Comparison of ENCODE assay signal across 8 mouse cellular contexts in the genomic region with DNA sequence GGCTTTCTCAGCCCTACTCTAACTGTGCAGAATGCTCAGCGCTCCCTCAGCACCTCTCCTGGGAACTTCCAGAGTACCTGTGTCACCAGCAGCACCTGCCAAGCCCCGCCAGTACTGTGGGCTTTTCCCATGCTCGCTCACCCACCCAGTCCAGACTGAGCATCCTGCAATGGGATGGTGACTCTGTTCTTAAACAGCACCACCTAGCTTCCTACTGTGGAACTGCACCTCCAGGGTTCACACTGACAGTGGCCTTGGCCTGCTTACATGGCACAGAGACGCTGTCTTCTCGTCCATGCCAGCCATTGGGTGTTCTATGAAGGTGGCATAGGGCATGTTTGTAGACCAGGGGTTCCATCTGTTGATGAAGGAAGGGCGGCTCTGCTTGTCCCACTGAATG. TPM values are rescaled to one million over a fixed set of nuclear protein-coding genes. Genes with fewer than 3 reads are reported as not detected.
A peak's percentile ranks its signal among the peaks of the same experiment; 100 is the strongest.
DNase-seq lines count a peak whose midpoint lies in the region; ATAC-seq and TF ChIP-seq lines count a peak whose summit lies in the region.

No protein-coding gene starts in this region.

- no peak for TF ChIP-seq EP300 in CH12.LX (IDR thresholded peaks at IDR 0.05; ENCODE audit: low read length)
- no peak for TF ChIP-seq EP300 in heart, postnatal 0 days (IDR thresholded peaks at IDR 0.05; ENCODE audit: low read depth)

- dilution Hi-C loops in CH12.LX (cut with MboI; ENCODE audit: extremely low pct_ligation_motif_present, extremely low pct_unique_long_range_greater_than_20kb, low sequenced_read_pairs) = no loop called here

- H3K27me3 ChIP-seq in CH12.LX (replicated peaks) = no peaks in the 10 kb centered on the region
- H3K27me3 ChIP-seq in forebrain, embryonic 10.5 days (ENCODE audit: poor library complexity, severe bottlenecking) = no peaks in the 10 kb centered on the region
- no peaks in the 10 kb centered on the region for H3K27me3 ChIP-seq in heart, postnatal 0 days (ENCODE audit: control insufficient read depth, insufficient read depth, low read length)
- H3K27me3 ChIP-seq in liver, embryonic 15.5 days = no peaks in the 10 kb centered on the region
- H3K27me3 ChIP-seq in neural tube, embryonic 12.5 days (replicated peaks) = no peaks in the 10 kb centered on the region

- in situ Hi-C loops in CH12.LX (cut with MboI; ENCODE audit: low pct_ligation_motif_present, low pct_unique_long_range_greater_than_20kb, low sequenced_read_pairs) = no loop called here

- WGBS in forebrain, embryonic 10.5 days = 24% methylated on average over 6 of the region's 6 CpGs
- 15% methylated on average over 6 of the region's 6 CpGs for WGBS in heart, postnatal 0 days
- WGBS in liver, embryonic 15.5 days (ENCODE audit: insufficient replicate concordance) = 12% methylated on average over 6 of the region's 6 CpGs
- 13% methylated on average over 6 of the region's 6 CpGs for WGBS in neural tube, embryonic 12.5 days

- ATAC-seq in heart, postnatal 0 days (ENCODE audit: insufficient read depth, low read depth) = 0 out of 2 replicates have a peak, but pooled peaks have one; percentile 24
- no peak for ATAC-seq in liver, embryonic 15.5 days (ENCODE audit: insufficient read depth)
- ATAC-seq in neural tube, embryonic 12.5 days (ENCODE audit: low FRiP score, low read depth) = peak; percentile 18; the same call in 1 of the 2 replicates

- peak overlapping the region; percentile 62 for H3K4me2 ChIP-seq in CH12.LX (ENCODE audit: insufficient read depth, low read depth, poor library complexity, severe bottlenecking)
- peak overlapping the region; percentile 90 for H3K4me2 ChIP-seq in heart, postnatal 0 days (ENCODE audit: low read depth, low read length)
- peak overlapping the region; percentile 75 for H3K4me2 ChIP-seq in liver, embryonic 15.5 days
- H3K4me2 ChIP-seq in neural tube, embryonic 12.5 days (replicated peaks) = peak overlapping the region; percentile 91

- peak overlapping the region; percentile 9; the same call in 1 of the 2 replicates for H3K27ac ChIP-seq in CH12.LX (ENCODE audit: insufficient read depth, low read depth)
- no peak overlapping the region for H3K27ac ChIP-seq in brown adipose tissue, adult 24 weeks (replicated peaks; ENCODE audit: low read depth, low read length)
- no peak overlapping the region for H3K27ac ChIP-seq in forebrain, embryonic 10.5 days
- H3K27ac ChIP-seq in heart, postnatal 0 days (ENCODE audit: low read depth) = no peak overlapping the region
- H3K27ac ChIP-seq in liver, embryonic 15.5 days (replicated peaks) = peak overlapping the region; percentile 100
- H3K27ac ChIP-seq in neural tube, embryonic 12.5 days = no peak overlapping the region

- peaks cover 49 to 54% of the 10 kb centered on the region in 2 experiments for H3K36me3 ChIP-seq in CH12.LX (replicated peaks in 1 of 2; ENCODE audit: control insufficient read depth in 1 of 2, insufficient read depth in 1 of 2, low read length in 1 of 2)
- peaks cover 50% of the 10 kb centered on the region for H3K36me3 ChIP-seq in forebrain, embryonic 10.5 days (replicated peaks)
- H3K36me3 ChIP-seq in heart, postnatal 0 days (replicated peaks; ENCODE audit: control insufficient read depth, insufficient read depth, low read length) = peaks cover 45% of the 10 kb centered on the region
- H3K36me3 ChIP-seq in liver, embryonic 15.5 days (replicated peaks) = peaks cover 50% of the 10 kb centered on the region
- peaks cover 47% of the 10 kb centered on the region for H3K36me3 ChIP-seq in neural tube, embryonic 12.5 days

- DNase-seq in CH12.LX (ENCODE audit: extremely low read depth) = peak; percentile 88
- DNase-seq in forebrain, embryonic 10.5 days (ENCODE audit: extremely low spot score, low spot score) = peak; percentile 79
- DNase-seq in heart, postnatal 0 days (ENCODE audit: low spot score) = peak; percentile 61
- peak; percentile 90 to 91 for DNase-seq in kidney, postnatal 4 days
- peak; percentile 92 for DNase-seq in testis, postnatal 10 days (ENCODE audit: low spot score)

- peak; percentile 91 to 99 for TF ChIP-seq CTCF in CH12.LX (conservative IDR thresholded peaks at IDR 0.05 in 1 of 2, IDR thresholded peaks at IDR 0.05 in 1 of 2; ENCODE audit: low read depth in 2 of 2, low read length in 2 of 2)
- peak; percentile 98 for TF ChIP-seq CTCF in heart, postnatal 0 days (IDR thresholded peaks at IDR 0.05; ENCODE audit: low read depth)

- TF ChIP-seq RAD21 in CH12.LX (IDR thresholded peaks at IDR 0.05; ENCODE audit: low read depth, low read length) = peak; percentile 74

- no peak overlapping the region for H3K9ac ChIP-seq in CH12.LX (ENCODE audit: insufficient read depth, low read depth)
- H3K9ac ChIP-seq in heart, postnatal 0 days (replicated peaks; ENCODE audit: low read depth, low read length) = no peak overlapping the region
- H3K9ac ChIP-seq in liver, embryonic 15.5 days = peak overlapping the region; percentile 86
- H3K9ac ChIP-seq in neural tube, embryonic 12.5 days = no peak overlapping the region

- no peak for TF ChIP-seq POLR2A in CH12.LX (IDR thresholded peaks at IDR 0.05; ENCODE audit: low read depth, low read length)

- peak overlapping the region in 2 of 3 experiments; percentile 9 to 70 for H3K4me3 ChIP-seq in CH12.LX (replicated peaks in 1 of 3; ENCODE audit: low read depth in 2 of 3, low read length in 2 of 3, poor library complexity in 1 of 3)
- peak overlapping the region; percentile 81 for H3K4me3 ChIP-seq in brown adipose tissue, adult 24 weeks (ENCODE audit: insufficient read depth, low read depth, low read length)
- H3K4me3 ChIP-seq in forebrain, embryonic 10.5 days = peak overlapping the region; percentile 97
- H3K4me3 ChIP-seq in heart, postnatal 0 days (ENCODE audit: low read depth, low read length) = no peak overlapping the region
- peak overlapping the region; percentile 87 for H3K4me3 ChIP-seq in liver, embryonic 15.5 days (replicated peaks)
- no peak overlapping the region for H3K4me3 ChIP-seq in neural tube, embryonic 12.5 days

- peaks cover 13 to 38% of the 10 kb centered on the region in 2 experiments for H3K4me1 ChIP-seq in CH12.LX (ENCODE audit: control insufficient read depth in 1 of 2, insufficient read depth in 2 of 2)
- H3K4me1 ChIP-seq in brown adipose tissue, adult 24 weeks (ENCODE audit: control insufficient read depth, insufficient read depth, insufficient read length, low read length) = no peaks in the 10 kb centered on the region
- peaks cover 35% of the 10 kb centered on the region for H3K4me1 ChIP-seq in forebrain, embryonic 10.5 days
- H3K4me1 ChIP-seq in heart, postnatal 0 days (ENCODE audit: control insufficient read depth, insufficient read depth) = peaks cover 15% of the 10 kb centered on the region
- peaks cover 56% of the 10 kb centered on the region for H3K4me1 ChIP-seq in liver, embryonic 15.5 days (replicated peaks)
- peaks cover 23% of the 10 kb centered on the region for H3K4me1 ChIP-seq in neural tube, embryonic 12.5 days

- no peaks in the 10 kb centered on the region for H3K9me3 ChIP-seq in CH12.LX (replicated peaks; ENCODE audit: low read length)
- H3K9me3 ChIP-seq in forebrain, embryonic 10.5 days = no peaks in the 10 kb centered on the region
- H3K9me3 ChIP-seq in heart, postnatal 0 days (replicated peaks; ENCODE audit: control insufficient read depth, low read length) = no peaks in the 10 kb centered on the region
- no peaks in the 10 kb centered on the region for H3K9me3 ChIP-seq in liver, embryonic 15.5 days (replicated peaks)
- no peaks in the 10 kb centered on the region for H3K9me3 ChIP-seq in neural tube, embryonic 12.5 days

- H3K79me2 ChIP-seq in CH12.LX (replicated peaks; ENCODE audit: control insufficient read depth, extremely low read depth, insufficient read depth, poor library complexity, severe bottlenecking) = no peaks in the 10 kb centered on the region

RNA-seq across cellular contexts. Expression of a gene that starts 1.5 kb away (rescaled TPM):
- total RNA-seq in CH12.LX (2012; rRNA removed) (47.5 and 48.6 TPM in 2 replicates), CH12.LX (2014; rRNA removed) (64.1 and 64.5 TPM in 2 replicates)
- 62.5 and 67.8 TPM in 2 replicates for polyA plus RNA-seq in CH12.LX (2012; ENCODE audit: insufficient read length, low read depth)
- 105 and 132 TPM in 2 replicates for polyA plus RNA-seq in brown adipose tissue, adult 24 weeks (2012; ENCODE audit: insufficient read depth, insufficient read length, missing spikeins)
- 104 and 106 TPM in 2 replicates for polyA plus RNA-seq in forebrain, embryonic 10.5 days (2016; fragmentation: Nextera tagmentation; extraction: Ambion mirVana)
- total RNA-seq in heart, postnatal 0 days (2014; rRNA removed; ENCODE audit: low replicate concordance) = 116 and 146 TPM in 2 replicates
- polyA plus RNA-seq in heart, postnatal 0 days (2015; fragmentation: Nextera tagmentation; extraction: Ambion mirVana) = 123 and 131 TPM in 2 replicates
- polyA plus RNA-seq in liver, embryonic 15.5 days (2015; fragmentation: Nextera tagmentation; extraction: Ambion mirVana) = 149 and 154 TPM in 2 replicates
- polyA plus RNA-seq in neural tube, embryonic 12.5 days (2016; fragmentation: Nextera tagmentation; extraction: Ambion mirVana) = 154 and 158 TPM in 2 replicates

RNA-seq across cellular contexts. Expression of a gene that starts 11.5 kb away (rescaled TPM):
- total RNA-seq in CH12.LX (2012; rRNA removed) (not detected in 2 replicates), CH12.LX (2014; rRNA removed) (not detected in 2 replicates)
- not detected in 2 replicates for polyA plus RNA-seq in CH12.LX (2012; ENCODE audit: insufficient read length, low read depth)
- 0.21 and 0.28 TPM in 2 replicates for polyA plus RNA-seq in brown adipose tissue, adult 24 weeks (2012; ENCODE audit: insufficient read depth, insufficient read length, missing spikeins)
- polyA plus RNA-seq in forebrain, embryonic 10.5 days (2016; fragmentation: Nextera tagmentation; extraction: Ambion mirVana) = 26.4 and 28.0 TPM in 2 replicates
- 53.3 and 79.8 TPM in 2 replicates for total RNA-seq in heart, postnatal 0 days (2014; rRNA removed; ENCODE audit: low replicate concordance)
- polyA plus RNA-seq in heart, postnatal 0 days (2015; fragmentation: Nextera tagmentation; extraction: Ambion mirVana) = 11.6 and 12.9 TPM in 2 replicates
- 1.4 and 2.1 TPM in 2 replicates for polyA plus RNA-seq in liver, embryonic 15.5 days (2015; fragmentation: Nextera tagmentation; extraction: Ambion mirVana)
- polyA plus RNA-seq in neural tube, embryonic 12.5 days (2016; fragmentation: Nextera tagmentation; extraction: Ambion mirVana) = 17.7 and 18.8 TPM in 2 replicates

RNA-seq across cellular contexts. Expression of a gene that starts 16.8 kb away (rescaled TPM):
- total RNA-seq in CH12.LX (2012; rRNA removed) (70.1 and 77.6 TPM in 2 replicates), CH12.LX (2014; rRNA removed) (42.4 and 49.3 TPM in 2 replicates)
- 31.5 and 32.1 TPM in 2 replicates for polyA plus RNA-seq in CH12.LX (2012; ENCODE audit: insufficient read length, low read depth)
- 6.3 and 8.2 TPM in 2 replicates for polyA plus RNA-seq in brown adipose tissue, adult 24 weeks (2012; ENCODE audit: insufficient read depth, insufficient read length, missing spikeins)
- 47.5 and 50.3 TPM in 2 replicates for polyA plus RNA-seq in forebrain, embryonic 10.5 days (2016; fragmentation: Nextera tagmentation; extraction: Ambion mirVana)
- 18.5 and 24.0 TPM in 2 replicates for total RNA-seq in heart, postnatal 0 days (2014; rRNA removed; ENCODE audit: low replicate concordance)
- 14.3 and 16.6 TPM in 2 replicates for polyA plus RNA-seq in heart, postnatal 0 days (2015; fragmentation: Nextera tagmentation; extraction: Ambion mirVana)
- 26.4 and 26.8 TPM in 2 replicates for polyA plus RNA-seq in liver, embryonic 15.5 days (2015; fragmentation: Nextera tagmentation; extraction: Ambion mirVana)
- 44.6 and 46.6 TPM in 2 replicates for polyA plus RNA-seq in neural tube, embryonic 12.5 days (2016; fragmentation: Nextera tagmentation; extraction: Ambion mirVana)

RNA-seq across cellular contexts. Expression of a gene that starts 19.0 kb away (rescaled TPM):
- total RNA-seq in CH12.LX (2012; rRNA removed) (27.7 and 34.3 TPM in 2 replicates), CH12.LX (2014; rRNA removed) (12.5 and 14.0 TPM in 2 replicates)
- polyA plus RNA-seq in CH12.LX (2012; ENCODE audit: insufficient read length, low read depth) = 19.0 and 30.0 TPM in 2 replicates
- not detected in 2 replicates for polyA plus RNA-seq in brown adipose tissue, adult 24 weeks (2012; ENCODE audit: insufficient read depth, insufficient read length, missing spikeins)
- polyA plus RNA-seq in forebrain, embryonic 10.5 days (2016; fragmentation: Nextera tagmentation; extraction: Ambion mirVana) = 1.9 and 4.5 TPM in 2 replicates
- total RNA-seq in heart, postnatal 0 days (2014; rRNA removed; ENCODE audit: low replicate concordance) = not detected in 2 replicates
- polyA plus RNA-seq in heart, postnatal 0 days (2015; fragmentation: Nextera tagmentation; extraction: Ambion mirVana) = 0.08 TPM in 1 of 2 replicates, not detected in the other
- polyA plus RNA-seq in liver, embryonic 15.5 days (2015; fragmentation: Nextera tagmentation; extraction: Ambion mirVana) = 0.05 TPM in 1 of 2 replicates, not detected in the other
- polyA plus RNA-seq in neural tube, embryonic 12.5 days (2016; fragmentation: Nextera tagmentation; extraction: Ambion mirVana) = 0.15 and 0.50 TPM in 2 replicates

Comparison
In these comparisons a context has a peak if more than half of its experiments do, and no peak if none do; other contexts are left out.
1. H3K27ac ChIP-seq: peak in CH12.LX (single experiment) and liver, embryonic 15.5 days (single experiment); none in brown adipose tissue, adult 24 weeks (single experiment), forebrain, embryonic 10.5 days (single experiment), heart, postnatal 0 days (single experiment) and neural tube, embryonic 12.5 days (single experiment).
2. H3K4me3 ChIP-seq: peak in CH12.LX (2 of 3), brown adipose tissue, adult 24 weeks (single experiment), forebrain, embryonic 10.5 days (single experiment) and liver, embryonic 15.5 days (single experiment); none in heart, postnatal 0 days (single experiment) and neural tube, embryonic 12.5 days (single experiment).
3. Peak in every context shown above with its lines, with median percentiles within 50 percentile points of each other: DNase-seq and H3K4me2 ChIP-seq.